Mouse (Mus musculus) ES-E14 (cell line): Measurements from ENCODE around the gene Gng3.

ENCODE experiments used
- CHD2 ChIP-seq: IDR thresholded peaks from 2 replicates; pipeline ENCODE4 v1.6.1; 2014; ENCODE audit warnings: mild to moderate bottlenecking, low read depth, low read length, inconsistent platforms
- MAFK ChIP-seq: IDR thresholded peaks from 2 replicates; pipeline ENCODE4 v1.6.1; 2014; ENCODE audit warnings: mild to moderate bottlenecking, low read depth, low read length, inconsistent platforms; ENCODE audit not compliant: insufficient read depth
- ZC3H11A ChIP-seq: IDR thresholded peaks from 2 replicates; pipeline ENCODE4 v1.6.1; 2012; ENCODE audit warnings: low read depth, mild to moderate bottlenecking, inconsistent platforms, low read length, borderline replicate concordance
- ZNF384 ChIP-seq: IDR thresholded peaks from 2 replicates; pipeline ENCODE4 v1.6.1; 2012; ENCODE audit warnings: low read depth, low read length, inconsistent platforms

DNA sequence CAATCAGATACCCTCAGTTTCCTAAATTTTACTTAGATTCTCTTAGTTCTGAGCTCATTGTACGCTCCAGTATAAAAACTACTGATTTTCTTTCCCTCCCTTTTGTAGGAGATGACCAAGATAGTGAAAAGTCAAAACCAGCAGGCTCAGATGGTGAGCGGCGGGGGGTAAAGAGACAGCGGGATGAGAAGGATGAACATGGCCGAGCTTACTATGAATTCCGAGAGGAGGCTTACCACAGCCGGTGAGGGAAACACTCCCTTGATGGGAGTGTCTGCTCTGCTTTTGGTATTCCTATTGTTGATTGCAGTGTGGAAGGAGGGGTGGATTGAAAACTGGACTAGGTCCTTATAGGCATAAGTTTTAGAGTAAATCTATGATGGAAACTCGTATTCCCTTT is 16.3 kb downstream of the Gng3 start:
- TF ChIP-seq MAFK (no peak), CHD2 (no peak), ZC3H11A (no peak), ZNF384 (no peak)
